Mouse (Mus musculus) neural tube, embryonic 13.5 days (tissue): ENCODE measurements around the gene Zbtb34. TPM values are rescaled to one million over a fixed set of nuclear protein-coding genes. Genes with fewer than 3 reads are reported as not detected.

Experiments used
- ATAC-seq: fragments of 200-750 bp; cut with Nextera tagmentation; 2 replicates; pipeline ENCODE4 v1.8.0; 2017; ENCODE audit warnings: low read depth, mild to moderate bottlenecking, moderate TSS enrichment, moderate library complexity
- H3K27ac ChIP-seq: fragments of 300-500 bp; sonication (generic); replicated peaks from 2 replicates; pipeline ENCODE4 v1.5.1; 2015; ENCODE audit warnings: moderate library complexity, mild to moderate bottlenecking, inconsistent platforms
- H3K27me3 ChIP-seq: fragments of 300-500 bp; sonication (generic); 2 replicates; pipeline ENCODE4 v1.6.1; 2015; ENCODE audit warnings: mild to moderate bottlenecking, inconsistent platforms
- H3K36me3 ChIP-seq: fragments of 300-500 bp; sonication (generic); 2 replicates; pipeline ENCODE4 v1.6.1; 2015; ENCODE audit warnings: mild to moderate bottlenecking, inconsistent platforms
- H3K4me1 ChIP-seq: fragments of 300-500 bp; sonication (generic); replicated peaks from 2 replicates; pipeline ENCODE4 v1.6.1; 2015; ENCODE audit warnings: inconsistent platforms
- H3K4me2 ChIP-seq: fragments of 300-500 bp; sonication (generic); 2 replicates; pipeline ENCODE4 v1.6.1; 2015; ENCODE audit warnings: inconsistent platforms, mild to moderate bottlenecking, moderate library complexity
- H3K4me3 ChIP-seq: fragments of 300-500 bp; sonication (generic); 2 replicates; pipeline ENCODE4 v1.5.1; 2015; ENCODE audit warnings: mild to moderate bottlenecking, inconsistent platforms
- H3K9ac ChIP-seq: fragments of 300-500 bp; sonication (generic); 2 replicates; pipeline ENCODE4 v1.6.1; 2015; ENCODE audit warnings: moderate library complexity, mild to moderate bottlenecking, inconsistent platforms
- H3K9me3 ChIP-seq: fragments of 300-500 bp; sonication (generic); 2 replicates; pipeline ENCODE4 v1.6.1; 2016; ENCODE audit warnings: inconsistent platforms
- WGBS: fragments of 180-500 bp; shearing (Covaris S2); methylation state at CpG from one replicate; pipeline ENCODE4 v1.1.7; 2015; 5-methylcytosine and 5-hydroxymethylcytosine counted together
- polyA plus RNA-seq: library from polyadenylated mRNA; unstranded; fragments of >200 nt; fragmentation: Nextera tagmentation; extraction: Ambion mirVana; gene quantifications from 2 replicates; pipeline ENCODE4 v1.2.1, GENCODE M21; 2015

Zbtb34 gene
- polyA plus RNA-seq, 1 experiment from 2014 or later = 7.3 TPM

- no peak for ATAC-seq
- no peak overlapping the region for H3K4me3 ChIP-seq
- no peak overlapping the region for H3K4me2 ChIP-seq
- H3K27me3 ChIP-seq = no peaks in the 10 kb centered on the region
- no peak overlapping the region for H3K9ac ChIP-seq
- H3K9me3 ChIP-seq = no peaks in the 10 kb centered on the region
- no peak overlapping the region for H3K27ac ChIP-seq
- H3K36me3 ChIP-seq = peaks cover 76% of the 10 kb centered on the region
- peaks cover 3% of the 10 kb centered on the region; the same call in 1 of the 2 replicates for H3K4me1 ChIP-seq
- WGBS = 93% methylated on average over 5 of the region's 5 CpGs
These were observed 25.1 kb upstream of the Zbtb34 start for GRCm38 (mm10) chr2:33456242-33456641.

GRCm38 (mm10) chr2:33455350-33455749, 24.2 kb upstream of the Zbtb34 start:
- Histone ChIP-seq H3K27me3 (no peaks in the 10 kb centered on the region), H3K9me3 (no peaks in the 10 kb centered on the region), H3K4me2 (no peak overlapping the region), H3K9ac (no peak overlapping the region), H3K36me3 (peaks cover 76% of the 10 kb centered on the region), H3K4me1 (peaks cover 6% of the 10 kb centered on the region; the same call in 1 of the 2 replicates), H3K27ac (no peak overlapping the region), H3K4me3 (no peak overlapping the region)
- WGBS = 85% methylated on average over 3 of the region's 3 CpGs
- ATAC-seq = no peak

GRCm38 (mm10) chr2:33454816-33455215, 23.7 kb upstream of the Zbtb34 start:
- Histone ChIP-seq H3K9me3 (no peaks in the 10 kb centered on the region), H3K27ac (no peak overlapping the region), H3K4me2 (no peak overlapping the region), H3K36me3 (peaks cover 75% of the 10 kb centered on the region), H3K4me3 (no peak overlapping the region), H3K9ac (no peak overlapping the region), H3K27me3 (no peaks in the 10 kb centered on the region), H3K4me1 (peaks cover 6% of the 10 kb centered on the region; the same call in 1 of the 2 replicates)
- WGBS = 82% methylated on average over 8 of the region's 8 CpGs
- no peak for ATAC-seq

GRCm38 (mm10) chr2:33453476-33453875, 22.4 kb upstream of the Zbtb34 start:
- ATAC-seq = no peak
- Histone ChIP-seq H3K27ac (no peak overlapping the region), H3K4me2 (no peak overlapping the region), H3K27me3 (no peaks in the 10 kb centered on the region), H3K4me1 (peaks cover 15% of the 10 kb centered on the region), H3K36me3 (peaks cover 78% of the 10 kb centered on the region), H3K4me3 (no peak overlapping the region), H3K9ac (no peak overlapping the region), H3K9me3 (no peaks in the 10 kb centered on the region)
- 82% methylated on average over 3 of the region's 3 CpGs for WGBS

- Histone ChIP-seq H3K4me3 (no peak overlapping the region), H3K4me2 (no peak overlapping the region), H3K36me3 (peaks cover 74% of the 10 kb centered on the region), H3K9me3 (no peaks in the 10 kb centered on the region), H3K27me3 (no peaks in the 10 kb centered on the region), H3K4me1 (peaks cover 23% of the 10 kb centered on the region), H3K9ac (no peak overlapping the region), H3K27ac (no peak overlapping the region)
- no peak for ATAC-seq
- 94% methylated on average over 5 of the region's 5 CpGs for WGBS
These were observed 21.6 kb upstream of the Zbtb34 start for GRCm38 (mm10) chr2:33452721-33453120.

GRCm38 (mm10) chr2:33452140-33452539, 21.0 kb upstream of the Zbtb34 start:
- 59% methylated on average over 4 of the region's 4 CpGs for WGBS
- peaks cover 26% of the 10 kb centered on the region for H3K4me1 ChIP-seq
- no peaks in the 10 kb centered on the region for H3K9me3 ChIP-seq
- H3K27ac ChIP-seq = no peak overlapping the region
- no peak overlapping the region for H3K4me3 ChIP-seq
- H3K4me2 ChIP-seq = no peak overlapping the region
- no peaks in the 10 kb centered on the region for H3K27me3 ChIP-seq
- H3K36me3 ChIP-seq = peaks cover 74% of the 10 kb centered on the region
- no peak for ATAC-seq
- H3K9ac ChIP-seq = no peak overlapping the region

GRCm38 (mm10) chr2:33451038-33451978, 20.2 kb upstream of the Zbtb34 start:
- Histone ChIP-seq H3K4me3 (no peak overlapping the region), H3K27me3 (no peaks in the 10 kb centered on the region), H3K36me3 (peaks cover 70% of the 10 kb centered on the region), H3K9me3 (no peaks in the 10 kb centered on the region), H3K4me1 (peaks cover 26% of the 10 kb centered on the region), H3K27ac (no peak overlapping the region), H3K4me2 (no peak overlapping the region), H3K9ac (no peak overlapping the region)
- ATAC-seq = no peak
- 85% methylated on average over 11 of the region's 11 CpGs for WGBS

- no peaks in the 10 kb centered on the region for H3K27me3 ChIP-seq
- no peak overlapping the region for H3K4me2 ChIP-seq
- 89% methylated on average over 22 of the region's 22 CpGs for WGBS
- no peak overlapping the region for H3K27ac ChIP-seq
- H3K9ac ChIP-seq = no peak overlapping the region
- peaks cover 54% of the 10 kb centered on the region for H3K36me3 ChIP-seq
- no peak for ATAC-seq
- H3K4me1 ChIP-seq = peaks cover 32% of the 10 kb centered on the region
- H3K9me3 ChIP-seq = no peaks in the 10 kb centered on the region
- H3K4me3 ChIP-seq = no peak overlapping the region
These were observed 18.2 kb upstream of the Zbtb34 start for GRCm38 (mm10) chr2:33449119-33449873.

GRCm38 (mm10) chr2:33446796-33447195, 15.7 kb upstream of the Zbtb34 start:
- no peak for ATAC-seq
- Histone ChIP-seq H3K27me3 (no peaks in the 10 kb centered on the region), H3K36me3 (peaks cover 29% of the 10 kb centered on the region), H3K9me3 (no peaks in the 10 kb centered on the region), H3K27ac (no peak overlapping the region), H3K4me2 (no peak overlapping the region), H3K4me3 (no peak overlapping the region), H3K4me1 (peaks cover 36% of the 10 kb centered on the region), H3K9ac (no peak overlapping the region)
- WGBS = 50% methylated on average over 1 of the region's 1 CpGs

GRCm38 (mm10) chr2:33445741-33446140, 14.6 kb upstream of the Zbtb34 start:
- WGBS = 93% methylated on average over 5 of the region's 5 CpGs
- Histone ChIP-seq H3K9me3 (no peaks in the 10 kb centered on the region), H3K27me3 (no peaks in the 10 kb centered on the region), H3K4me2 (no peak overlapping the region), H3K27ac (no peak overlapping the region), H3K36me3 (peaks cover 19% of the 10 kb centered on the region), H3K4me3 (no peak overlapping the region), H3K9ac (no peak overlapping the region), H3K4me1 (peaks cover 38% of the 10 kb centered on the region)
- ATAC-seq = no peak

- Histone ChIP-seq H3K4me2 (no peak overlapping the region), H3K9me3 (no peaks in the 10 kb centered on the region), H3K4me1 (peaks cover 46% of the 10 kb centered on the region), H3K27ac (no peak overlapping the region), H3K9ac (no peak overlapping the region), H3K27me3 (no peaks in the 10 kb centered on the region), H3K36me3 (peaks cover 11% of the 10 kb centered on the region), H3K4me3 (no peak overlapping the region)
- no peak for ATAC-seq
These were observed 13.7 kb upstream of the Zbtb34 start for GRCm38 (mm10) chr2:33444862-33445261.

GRCm38 (mm10) chr2:33444358-33444757, 13.2 kb upstream of the Zbtb34 start:
- 12% methylated on average over 5 of the region's 5 CpGs for WGBS
- Histone ChIP-seq H3K9me3 (no peaks in the 10 kb centered on the region), H3K27me3 (no peaks in the 10 kb centered on the region), H3K4me2 (no peak overlapping the region), H3K4me1 (peaks cover 51% of the 10 kb centered on the region), H3K9ac (no peak overlapping the region), H3K36me3 (peaks cover 6% of the 10 kb centered on the region), H3K27ac (no peak overlapping the region), H3K4me3 (no peak overlapping the region)
- ATAC-seq = no peak; the same call in 1 of the 2 replicates
